Mouse (Mus musculus): Measurements from ENCODE around the gene BC117090. TPM values are rescaled to one million over a fixed set of nuclear protein-coding genes. Genes with fewer than 3 reads are reported as not detected.
"Not testable (repeated sequence)": the region's sequence is repeated elsewhere in the genome, so short reads cannot be mapped to it uniquely, and the experiment has no call there.

The BC117090 gene
- not detected in 2 replicates for polyA plus RNA-seq (2012; rRNA removed)
- 0.77 TPM in 1 of 2 replicates, not detected in the other for polyA plus RNA-seq (2014; fragmentation: Nextera tagmentation; extraction: Ambion mirVana)

GRCm38 (mm10) chr16:36334232-36334631, at the start of gene BC117090:
BC117090 (minus strand) TSS chr16:36334332.
- H3K4me2 ChIP-seq (replicated peaks; ENCODE audit: low read depth, low read length, severe bottlenecking), result no peak within 1 kb of the TSS
- DNase-seq (ENCODE audit: low spot score), result no peak
- no peaks in the 10 kb centered on the region for H3K27me3 ChIP-seq (ENCODE audit: control insufficient read depth, insufficient read depth, low read length)
- no peaks in the 10 kb centered on the region for H3K9me3 ChIP-seq (ENCODE audit: control insufficient read depth, low read length)
- H3K9ac ChIP-seq (ENCODE audit: low read depth, low read length, severe bottlenecking), result no peak within 1 kb of the TSS
- ATAC-seq (ENCODE audit: low FRiP score, low read depth), result no peak
- H3K4me1 ChIP-seq (ENCODE audit: control insufficient read depth, insufficient read depth, low read length), result no peaks in the 10 kb centered on the region
- H3K36me3 ChIP-seq (ENCODE audit: control insufficient read depth, insufficient read depth, low read length), result no peaks in the 10 kb centered on the region
- no peak for TF ChIP-seq POLR2A (IDR thresholded peaks at IDR 0.05; ENCODE audit: borderline replicate concordance, extremely low read depth, insufficient read depth, insufficient read length)
- 70% methylated on average over 3 of the region's 3 CpGs for WGBS
- H3K27ac ChIP-seq (replicated peaks; ENCODE audit: low read depth, low read length), result no peak within 1 kb of the TSS
- no peak within 1 kb of the TSS for H3K4me3 ChIP-seq (replicated peaks; ENCODE audit: low read length)

GRCm38 (mm10) chr16:36367648-36368047, 33.5 kb upstream of the BC117090 start, which contains the start of gene BC100530:
BC100530 (minus strand) TSS chr16:36367748.
- not testable (repeated sequence) for H3K4me1 ChIP-seq (ENCODE audit: control insufficient read depth, insufficient read depth, low read length); H3K9ac ChIP-seq (ENCODE audit: low read depth, low read length, severe bottlenecking); DNase-seq (ENCODE audit: low spot score); H3K9me3 ChIP-seq (ENCODE audit: control insufficient read depth, low read length); H3K36me3 ChIP-seq (ENCODE audit: control insufficient read depth, insufficient read depth, low read length); ATAC-seq (ENCODE audit: low FRiP score, low read depth); H3K27me3 ChIP-seq (ENCODE audit: control insufficient read depth, insufficient read depth, low read length); H3K4me3 ChIP-seq (replicated peaks; ENCODE audit: low read length); H3K4me2 ChIP-seq (replicated peaks; ENCODE audit: low read depth, low read length, severe bottlenecking); H3K27ac ChIP-seq (replicated peaks; ENCODE audit: low read depth, low read length)
- 66% methylated on average over 3 of the region's 3 CpGs for WGBS

DNA sequence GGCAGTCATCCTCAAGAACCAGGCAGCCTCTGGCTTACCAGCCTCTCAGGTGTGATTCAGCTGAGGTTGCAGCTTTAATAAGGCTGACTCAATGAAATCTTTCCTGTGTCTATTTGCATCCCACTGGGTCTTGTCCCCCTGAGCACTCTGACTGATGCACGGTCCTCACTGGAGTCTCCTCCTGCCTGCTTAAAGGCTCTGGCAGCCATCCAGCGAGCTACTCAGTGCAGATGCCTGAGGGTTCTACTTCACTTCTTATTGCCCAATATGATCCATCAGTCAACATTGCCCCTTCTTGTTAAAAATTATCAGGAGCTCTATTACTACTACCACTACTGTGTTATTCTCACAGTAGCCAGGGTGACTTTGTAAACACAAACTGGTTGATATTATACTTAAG, 3.0 kb upstream of the BC117090 start:
- DNase-seq (ENCODE audit: low spot score) (peak; percentile 54), ATAC-seq (ENCODE audit: low FRiP score, low read depth) (no peak)
- no peaks in the 10 kb centered on the region for H3K27me3 ChIP-seq (ENCODE audit: control insufficient read depth, insufficient read depth, low read length)
- H3K4me1 ChIP-seq (ENCODE audit: control insufficient read depth, insufficient read depth, low read length), result no peaks in the 10 kb centered on the region
- H3K9me3 ChIP-seq (ENCODE audit: control insufficient read depth, low read length), result no peaks in the 10 kb centered on the region
- H3K9ac ChIP-seq (ENCODE audit: low read depth, low read length, severe bottlenecking), result no peak overlapping the region
- TF ChIP-seq POLR2A (IDR thresholded peaks at IDR 0.05; ENCODE audit: borderline replicate concordance, extremely low read depth, insufficient read depth, insufficient read length), result no peak
- no peak overlapping the region for H3K4me2 ChIP-seq (replicated peaks; ENCODE audit: low read depth, low read length, severe bottlenecking)
- no peak overlapping the region for H3K4me3 ChIP-seq (replicated peaks; ENCODE audit: low read length)
- no peaks in the 10 kb centered on the region for H3K36me3 ChIP-seq (ENCODE audit: control insufficient read depth, insufficient read depth, low read length)
- H3K27ac ChIP-seq (replicated peaks; ENCODE audit: low read depth, low read length), result no peak overlapping the region
- WGBS, result 31% methylated on average over 2 of the region's 2 CpGs

- DNase-seq (ENCODE audit: low spot score) (no peak), ATAC-seq (ENCODE audit: low FRiP score, low read depth) (no peak)
- Histone ChIP-seq H3K36me3 (ENCODE audit: control insufficient read depth, insufficient read depth, low read length) (no peaks in the 10 kb centered on the region), H3K9me3 (ENCODE audit: control insufficient read depth, low read length) (no peaks in the 10 kb centered on the region), H3K4me2 (replicated peaks; ENCODE audit: low read depth, low read length, severe bottlenecking) (no peak overlapping the region), H3K4me3 (replicated peaks; ENCODE audit: low read length) (no peak overlapping the region), H3K9ac (ENCODE audit: low read depth, low read length, severe bottlenecking) (no peak overlapping the region), H3K27ac (replicated peaks; ENCODE audit: low read depth, low read length) (no peak overlapping the region), H3K4me1 (ENCODE audit: control insufficient read depth, insufficient read depth, low read length) (no peaks in the 10 kb centered on the region), H3K27me3 (ENCODE audit: control insufficient read depth, insufficient read depth, low read length) (no peaks in the 10 kb centered on the region)
- TF ChIP-seq POLR2A (IDR thresholded peaks at IDR 0.05; ENCODE audit: borderline replicate concordance, extremely low read depth, insufficient read depth, insufficient read length), result no peak
These were observed 14.8 kb downstream of the BC117090 start for GRCm38 (mm10) chr16:36319286-36319685.

GRCm38 (mm10) chr16:36316111-36316510, 18.0 kb downstream of the BC117090 start:
- 89% methylated on average over 6 of the region's 6 CpGs for WGBS
- not testable (repeated sequence) for H3K9me3 ChIP-seq (ENCODE audit: control insufficient read depth, low read length); DNase-seq (ENCODE audit: low spot score); H3K9ac ChIP-seq (ENCODE audit: low read depth, low read length, severe bottlenecking); H3K4me1 ChIP-seq (ENCODE audit: control insufficient read depth, insufficient read depth, low read length); H3K4me2 ChIP-seq (replicated peaks; ENCODE audit: low read depth, low read length, severe bottlenecking); ATAC-seq (ENCODE audit: low FRiP score, low read depth); H3K36me3 ChIP-seq (ENCODE audit: control insufficient read depth, insufficient read depth, low read length); H3K27ac ChIP-seq (replicated peaks; ENCODE audit: low read depth, low read length); H3K27me3 ChIP-seq (ENCODE audit: control insufficient read depth, insufficient read depth, low read length); H3K4me3 ChIP-seq (replicated peaks; ENCODE audit: low read length)

DNA sequence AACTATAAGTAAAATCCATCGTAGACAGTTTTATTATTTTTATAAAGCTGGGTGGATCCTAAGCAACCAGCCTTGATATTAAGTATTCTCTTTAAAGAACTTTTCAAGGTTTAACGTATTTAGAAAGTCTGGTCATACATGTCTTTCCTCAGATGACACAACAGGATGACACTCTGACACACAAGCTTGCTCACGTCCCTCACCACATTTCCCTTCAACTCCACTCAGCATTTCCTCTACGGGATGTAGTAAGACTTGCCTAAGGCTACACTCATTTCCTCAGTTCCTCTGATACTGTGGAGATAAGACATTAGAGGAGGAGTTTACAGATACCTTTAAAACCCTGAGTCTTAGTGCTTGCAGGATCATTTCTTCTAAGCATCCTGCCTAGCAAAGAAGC, 26.5 kb downstream of the BC117090 start:
- Histone ChIP-seq H3K27me3 (ENCODE audit: control insufficient read depth, insufficient read depth, low read length) (no peaks in the 10 kb centered on the region), H3K27ac (replicated peaks; ENCODE audit: low read depth, low read length) (no peak overlapping the region), H3K4me1 (ENCODE audit: control insufficient read depth, insufficient read depth, low read length) (no peaks in the 10 kb centered on the region), H3K4me2 (replicated peaks; ENCODE audit: low read depth, low read length, severe bottlenecking) (no peak overlapping the region), H3K4me3 (replicated peaks; ENCODE audit: low read length) (no peak overlapping the region), H3K9ac (ENCODE audit: low read depth, low read length, severe bottlenecking) (no peak overlapping the region), H3K9me3 (ENCODE audit: control insufficient read depth, low read length) (no peaks in the 10 kb centered on the region), H3K36me3 (ENCODE audit: control insufficient read depth, insufficient read depth, low read length) (no peaks in the 10 kb centered on the region)
- DNase-seq (ENCODE audit: low spot score) (no peak), ATAC-seq (ENCODE audit: low FRiP score, low read depth) (no peak)
- WGBS, result 77% methylated on average over 4 of the region's 4 CpGs
- TF ChIP-seq POLR2A (IDR thresholded peaks at IDR 0.05; ENCODE audit: borderline replicate concordance, extremely low read depth, insufficient read depth, insufficient read length), result no peak
